Mouse (Mus musculus) neural tube, embryonic 14.5 days (tissue): ENCODE results near the gene Litaf. TPM values are rescaled to one million over a fixed set of nuclear protein-coding genes. Genes with fewer than 3 reads are reported as not detected.

Experiments
- ATAC-seq: fragments of 200-750 bp; cut with Nextera tagmentation; 2 replicates; pipeline ENCODE4 v1.8.0; 2017; ENCODE audit warnings: low read depth, mild to moderate bottlenecking, moderate TSS enrichment, moderate library complexity
- H3K27ac ChIP-seq: fragments of 300-500 bp; sonication (generic); 2 replicates; pipeline ENCODE4 v1.5.1; 2014; ENCODE audit warnings: low read depth, mild to moderate bottlenecking, control low read depth, low read length, moderate library complexity, mixed read lengths
- H3K27me3 ChIP-seq: fragments of 300-500 bp; sonication (generic); 2 replicates; pipeline ENCODE4 v1.6.1; 2014; ENCODE audit warnings: low read length; ENCODE audit not compliant: control insufficient read depth, insufficient read depth
- H3K36me3 ChIP-seq: fragments of 300-500 bp; sonication (generic); 2 replicates; pipeline ENCODE4 v1.6.1; 2014; ENCODE audit warnings: low read length, mixed read lengths; ENCODE audit not compliant: control insufficient read depth, insufficient read depth
- H3K4me1 ChIP-seq: fragments of 300-500 bp; sonication (generic); 2 replicates; pipeline ENCODE4 v1.6.1; 2014; ENCODE audit warnings: low read length; ENCODE audit not compliant: control insufficient read depth, insufficient read depth
- H3K4me2 ChIP-seq: fragments of 300-500 bp; sonication (generic); 2 replicates; pipeline ENCODE4 v1.6.1; 2014; ENCODE audit warnings: mild to moderate bottlenecking, low read depth, low read length, control low read depth
- H3K4me3 ChIP-seq: fragments of 300-500 bp; sonication (generic); 2 replicates; pipeline ENCODE4 v1.5.1; 2014; ENCODE audit warnings: low read depth, low read length, control low read depth, mixed read lengths
- H3K9ac ChIP-seq: fragments of 300-500 bp; sonication (generic); replicated peaks from 2 replicates; pipeline ENCODE4 v1.6.1; 2014; ENCODE audit warnings: low read depth, mild to moderate bottlenecking, control low read depth, low read length, mixed read lengths
- H3K9me3 ChIP-seq: fragments of 300-500 bp; sonication (generic); 2 replicates; pipeline ENCODE4 v1.6.1; 2016; ENCODE audit warnings: low read length; ENCODE audit not compliant: control insufficient read depth
- WGBS: fragments of 180-500 bp; shearing (Covaris S2); extraction: QIAGEN DNeasy Blood & Tissue Kit; methylation state at CpG from one replicate; pipeline ENCODE4 v1.1.7; 2014; 5-methylcytosine and 5-hydroxymethylcytosine counted together
- polyA plus RNA-seq: library from polyadenylated mRNA; unstranded; fragments of >200 nt; fragmentation: Nextera tagmentation; extraction: Ambion mirVana; gene quantifications from 2 replicates; pipeline ENCODE4 v1.2.1, GENCODE M21; 2014

The Litaf gene
- polyA plus RNA-seq, 1 experiment from 2014 or later, result 20.4 TPM

DNA sequence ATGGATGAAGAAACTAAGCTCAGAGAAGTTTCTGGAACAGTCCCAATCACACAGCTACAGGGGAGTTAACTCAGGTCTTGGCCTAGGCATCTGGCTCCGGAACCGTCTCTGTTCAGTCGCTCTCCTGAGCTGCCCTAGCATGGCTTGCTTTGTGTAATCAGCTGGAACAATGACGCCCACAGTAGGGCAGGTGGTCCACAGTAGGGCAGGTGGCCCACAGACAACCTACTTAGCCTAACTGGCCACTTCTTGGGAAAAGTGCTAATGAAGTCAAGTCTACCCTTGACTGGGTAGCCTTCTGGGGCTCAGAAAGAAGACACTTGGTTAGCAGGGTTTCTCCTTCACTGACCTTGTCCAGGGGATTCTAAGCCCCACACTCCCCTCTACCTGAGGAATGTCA lies 55.7 kb downstream of the Litaf start:
- no peak overlapping the region for H3K9ac ChIP-seq
- WGBS, result 95% methylated on average over 4 of the region's 4 CpGs

GRCm38 (mm10) chr16:11008162-11008991 lies 57.6 kb downstream of the Litaf start:
- H3K9me3 ChIP-seq, result no peaks in the 10 kb centered on the region
- peak overlapping the region; percentile 6; the same call in 1 of the 2 replicates for H3K4me2 ChIP-seq
- H3K4me1 ChIP-seq, result no peaks in the 10 kb centered on the region
- H3K27me3 ChIP-seq, result no peaks in the 10 kb centered on the region
- 41% methylated on average over 15 of the region's 15 CpGs for WGBS
- H3K4me3 ChIP-seq, result no peak overlapping the region
- H3K9ac ChIP-seq, result no peak overlapping the region; the same call in 1 of the 2 replicates
- H3K36me3 ChIP-seq, result no peaks in the 10 kb centered on the region
- peak overlapping the region; percentile 60 for H3K27ac ChIP-seq
- ATAC-seq, result peak; percentile 62; the same call in 1 of the 2 replicates

More for the DNA sequence above, 55.7 kb downstream of the Litaf start:
- ATAC-seq, result no peak
- Histone ChIP-seq H3K36me3 (no peaks in the 10 kb centered on the region), H3K4me1 (no peaks in the 10 kb centered on the region), H3K4me3 (no peak overlapping the region), H3K9me3 (no peaks in the 10 kb centered on the region), H3K27ac (no peak overlapping the region), H3K4me2 (no peak overlapping the region), H3K27me3 (no peaks in the 10 kb centered on the region)

- Histone ChIP-seq H3K4me1 (no peaks in the 10 kb centered on the region), H3K9me3 (no peaks in the 10 kb centered on the region), H3K27ac (no peak overlapping the region), H3K4me3 (no peak overlapping the region), H3K27me3 (no peaks in the 10 kb centered on the region), H3K9ac (no peak overlapping the region), H3K36me3 (no peaks in the 10 kb centered on the region), H3K4me2 (no peak overlapping the region)
- no peak for ATAC-seq
- 82% methylated on average over 6 of the region's 6 CpGs for WGBS
Measured at GRCm38 (mm10) chr16:11006100-11006499, 59.9 kb downstream of the Litaf start.

DNA sequence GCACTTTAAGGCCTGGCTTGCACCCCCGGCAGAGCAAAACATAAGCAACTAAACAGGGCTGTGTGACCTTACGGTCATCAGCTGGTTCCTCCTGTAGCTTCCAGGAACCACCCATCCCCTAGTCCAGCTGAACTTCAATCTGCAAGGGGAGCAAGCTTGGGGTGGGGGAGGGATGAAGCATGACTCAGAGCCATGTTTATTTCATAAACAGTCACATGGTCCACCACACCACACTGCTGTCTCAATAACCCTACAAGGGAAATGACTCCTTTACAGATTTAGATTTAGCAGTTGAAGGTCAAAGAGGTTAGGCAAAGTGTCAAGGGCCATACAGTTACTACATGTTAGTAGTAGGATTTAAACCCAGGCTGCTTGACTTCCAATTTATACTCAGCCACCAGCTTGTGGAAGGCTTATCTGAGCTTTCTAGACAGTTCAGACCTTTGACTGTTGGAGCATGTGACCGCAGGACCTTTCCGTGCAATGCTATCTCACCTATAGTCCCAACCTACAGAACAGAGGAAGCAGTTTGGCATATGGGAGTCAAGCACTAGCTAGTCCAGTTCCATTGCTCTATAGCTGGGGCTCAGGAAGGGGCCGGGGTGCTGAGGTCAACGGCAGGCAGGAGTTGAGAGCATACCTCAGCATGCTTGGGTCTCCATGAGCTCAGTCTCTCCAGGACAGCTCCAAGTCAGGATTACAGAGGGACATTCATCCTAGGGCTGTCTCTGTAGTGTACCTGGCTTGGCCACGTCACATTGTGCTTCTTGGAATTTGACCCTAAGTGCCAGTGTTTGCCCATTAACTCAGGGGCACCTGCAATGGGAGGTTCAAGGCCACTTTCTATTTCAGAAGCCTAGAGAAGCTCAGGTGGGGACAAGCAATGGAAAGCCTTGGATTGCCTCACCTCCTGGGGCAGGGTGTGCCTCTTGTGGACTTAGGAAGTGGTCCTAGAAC lies 64.0 kb downstream of the Litaf start:
- Histone ChIP-seq H3K4me2 (no peak overlapping the region), H3K27me3 (no peaks in the 10 kb centered on the region), H3K9ac (no peak overlapping the region), H3K36me3 (no peaks in the 10 kb centered on the region), H3K9me3 (no peaks in the 10 kb centered on the region), H3K4me3 (no peak overlapping the region), H3K4me1 (no peaks in the 10 kb centered on the region), H3K27ac (no peak overlapping the region)
- ATAC-seq, result no peak
- 92% methylated on average over 7 of the region's 7 CpGs for WGBS

DNA sequence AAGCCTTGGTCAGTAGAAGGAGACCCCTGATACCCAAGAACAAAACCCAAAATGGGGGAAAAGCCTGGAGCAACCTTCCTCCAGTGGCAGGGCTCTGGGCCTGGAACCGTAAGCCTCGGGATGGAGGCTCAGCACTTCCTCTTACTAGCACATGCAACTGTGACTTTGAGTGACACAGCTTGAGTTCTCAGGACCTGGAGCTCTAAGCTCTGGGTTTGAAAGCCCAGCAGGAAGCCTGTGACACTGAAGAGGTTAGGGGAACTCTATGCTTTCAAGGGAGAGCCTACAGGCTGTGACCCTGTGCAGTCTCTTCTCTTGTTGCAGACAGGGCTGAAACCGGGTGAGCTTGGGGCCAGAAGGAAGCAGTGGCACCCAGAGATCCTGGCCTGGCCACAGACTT lies 66.1 kb downstream of the Litaf start:
- no peak overlapping the region for H3K27ac ChIP-seq

DNA sequence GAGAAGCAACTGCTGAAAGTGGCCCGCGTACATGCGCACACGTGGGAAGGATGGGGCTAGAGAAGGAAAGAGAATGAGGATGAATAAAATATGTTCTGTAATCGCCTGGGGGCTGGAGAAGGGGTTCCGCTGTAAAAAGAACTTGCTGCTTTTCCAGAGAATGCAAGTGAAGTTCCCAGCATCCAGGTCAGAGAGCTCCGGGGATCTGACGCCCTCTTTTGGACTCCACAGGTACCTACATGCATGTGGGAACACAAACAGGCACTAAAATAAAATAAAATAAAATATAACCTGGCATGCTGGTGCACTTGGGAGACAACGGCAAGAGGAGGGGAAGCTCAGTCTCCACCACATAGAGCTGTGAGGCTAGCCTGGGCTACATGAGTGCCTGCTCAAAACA lies 67.7 kb downstream of the Litaf start:
- ATAC-seq, result no peak
- H3K4me2 ChIP-seq, result no peak overlapping the region

More for the DNA sequence above, 66.1 kb downstream of the Litaf start:
- no peaks in the 10 kb centered on the region for H3K4me1 ChIP-seq
- 69% methylated on average over 3 of the region's 3 CpGs for WGBS
- no peaks in the 10 kb centered on the region for H3K36me3 ChIP-seq
- H3K9ac ChIP-seq, result no peak overlapping the region
- no peak overlapping the region for H3K4me2 ChIP-seq
- no peaks in the 10 kb centered on the region for H3K27me3 ChIP-seq
- ATAC-seq, result no peak
- H3K4me3 ChIP-seq, result no peak overlapping the region
- no peaks in the 10 kb centered on the region for H3K9me3 ChIP-seq

DNA sequence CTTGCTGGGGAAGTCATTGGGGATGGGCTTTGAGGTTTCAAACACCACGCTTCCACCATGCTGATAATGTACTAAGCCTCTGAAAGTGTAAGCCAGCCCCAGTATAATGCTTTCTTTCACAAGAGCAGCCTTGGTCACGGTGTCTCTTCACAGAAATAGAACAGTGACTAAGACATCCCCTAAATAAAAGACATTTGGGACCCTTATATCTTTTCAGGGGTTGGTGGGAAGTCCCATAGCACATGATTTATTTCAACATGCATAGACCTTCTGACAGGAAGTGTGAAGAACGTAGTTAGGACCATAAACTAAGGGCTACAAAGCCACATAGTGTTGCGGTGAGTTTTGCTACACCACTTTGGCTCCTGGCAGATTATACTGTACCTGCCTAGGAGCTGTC lies 69.4 kb downstream of the Litaf start:
- H3K9ac ChIP-seq, result no peak overlapping the region
- H3K36me3 ChIP-seq, result no peaks in the 10 kb centered on the region
- no peaks in the 10 kb centered on the region for H3K27me3 ChIP-seq
- no peaks in the 10 kb centered on the region for H3K9me3 ChIP-seq
- no peak overlapping the region for H3K4me3 ChIP-seq
- no peak for ATAC-seq
- H3K27ac ChIP-seq, result no peak overlapping the region
- no peaks in the 10 kb centered on the region for H3K4me1 ChIP-seq
- no peak overlapping the region for H3K4me2 ChIP-seq
- 87% methylated on average over 4 of the region's 4 CpGs for WGBS

More for the DNA sequence above, 67.7 kb downstream of the Litaf start:
- no peak overlapping the region for H3K4me3 ChIP-seq
- WGBS, result 74% methylated on average over 9 of the region's 9 CpGs
- no peak overlapping the region for H3K27ac ChIP-seq
- H3K27me3 ChIP-seq, result no peaks in the 10 kb centered on the region
- no peaks in the 10 kb centered on the region for H3K36me3 ChIP-seq
- H3K9ac ChIP-seq, result no peak overlapping the region
- no peaks in the 10 kb centered on the region for H3K4me1 ChIP-seq
- H3K9me3 ChIP-seq, result no peaks in the 10 kb centered on the region

DNA sequence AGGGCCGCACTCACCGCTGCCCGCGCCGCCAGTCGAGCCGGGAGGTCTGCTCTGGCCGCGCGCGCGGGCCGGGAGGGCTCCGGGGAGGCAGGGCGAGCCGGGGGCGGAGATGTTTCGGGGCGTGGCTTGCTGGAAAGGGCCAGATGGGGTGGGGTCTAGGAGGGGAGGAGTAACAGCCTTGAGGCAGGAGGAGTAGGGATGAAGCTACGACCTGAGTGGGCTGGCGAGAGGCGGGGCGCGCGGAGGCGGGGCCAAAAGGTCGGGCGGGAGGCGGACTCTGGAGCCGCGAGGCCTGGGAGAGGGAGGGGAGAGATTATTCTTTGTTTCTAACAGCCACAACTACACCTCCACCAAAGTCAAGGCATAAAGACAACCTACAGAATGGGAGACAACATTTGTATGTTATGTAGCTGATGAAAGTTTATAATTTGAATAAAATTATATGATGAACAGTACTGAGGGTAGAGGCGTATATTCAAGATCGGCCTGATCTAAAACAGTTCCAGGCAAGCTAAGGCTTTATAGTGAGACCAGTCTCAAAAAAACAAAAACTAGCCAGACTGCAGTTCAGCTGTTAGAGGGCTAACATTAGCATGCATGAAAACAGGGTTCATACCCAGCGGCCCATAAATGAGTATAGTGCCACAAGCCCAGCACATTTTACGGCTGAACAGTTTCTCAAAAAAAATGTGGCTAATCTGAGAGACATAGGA lies 72.8 kb downstream of the Litaf start:
- peak overlapping the region; percentile 69 for H3K9ac ChIP-seq
- H3K9me3 ChIP-seq, result no peaks in the 10 kb centered on the region
- peak overlapping the region; percentile 91 for H3K4me2 ChIP-seq
- no peaks in the 10 kb centered on the region for H3K27me3 ChIP-seq
- ATAC-seq, result peak; percentile 93
- no peaks in the 10 kb centered on the region for H3K4me1 ChIP-seq
- H3K27ac ChIP-seq, result no peak overlapping the region
- H3K36me3 ChIP-seq, result no peaks in the 10 kb centered on the region
- 7% methylated on average over 35 of the region's 35 CpGs for WGBS
- H3K4me3 ChIP-seq, result peak overlapping the region; percentile 56
